Mouse (Mus musculus) adrenal gland, adult (tissue): ENCODE measurements around the gene Eefsec.

Experiments used
- DNase-seq, 2 experiments: peaks; one replicate each; pipeline ENCODE4 v3.0.0; 2022 to 2023; ENCODE audit warnings: low spot score in 1 of 2; ENCODE audit not compliant: inconsistent age in 2 of 2

The Eefsec gene

DNA sequence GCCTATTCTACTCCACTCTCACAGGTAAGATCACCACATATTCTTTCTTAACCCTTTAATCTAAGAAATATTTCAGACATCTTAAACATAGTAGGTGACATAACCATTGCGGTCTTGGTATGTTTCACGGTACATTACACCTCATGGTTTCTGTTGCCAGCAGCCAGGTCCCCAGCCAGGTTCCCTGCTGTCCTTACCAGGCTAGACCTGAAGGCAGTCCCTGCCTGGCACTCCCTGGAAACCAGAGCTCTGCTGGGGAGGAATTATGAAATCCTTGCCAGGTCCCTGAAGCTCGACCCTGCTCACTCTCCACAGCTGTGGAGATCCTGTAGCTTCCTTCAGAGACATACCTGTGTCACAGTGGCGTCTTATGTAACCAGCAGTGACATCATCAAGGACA lies 230.1 kb downstream of the Eefsec start:
- DNase-seq: no peak

DNA sequence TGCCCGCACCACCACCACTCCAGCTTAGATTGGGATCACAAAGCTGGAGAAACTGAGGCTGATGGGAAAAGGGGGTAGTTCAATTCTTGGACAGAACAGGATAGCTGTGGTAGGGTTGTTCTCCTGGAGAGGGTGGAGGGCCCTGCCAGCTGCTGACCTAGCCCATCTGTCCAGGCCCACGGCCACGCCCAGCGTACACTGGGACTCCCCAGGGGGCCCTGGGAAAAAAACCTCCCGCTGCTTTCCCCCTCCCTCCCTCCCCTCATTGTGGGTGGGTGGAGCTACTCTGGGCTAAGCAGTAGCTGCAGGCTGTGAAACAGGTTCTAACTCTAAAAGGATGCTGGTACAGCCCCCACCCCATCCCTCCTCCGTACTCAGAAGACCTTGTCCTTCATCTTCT lies 230.5 kb downstream of the Eefsec start:
- DNase-seq: no peak

DNA sequence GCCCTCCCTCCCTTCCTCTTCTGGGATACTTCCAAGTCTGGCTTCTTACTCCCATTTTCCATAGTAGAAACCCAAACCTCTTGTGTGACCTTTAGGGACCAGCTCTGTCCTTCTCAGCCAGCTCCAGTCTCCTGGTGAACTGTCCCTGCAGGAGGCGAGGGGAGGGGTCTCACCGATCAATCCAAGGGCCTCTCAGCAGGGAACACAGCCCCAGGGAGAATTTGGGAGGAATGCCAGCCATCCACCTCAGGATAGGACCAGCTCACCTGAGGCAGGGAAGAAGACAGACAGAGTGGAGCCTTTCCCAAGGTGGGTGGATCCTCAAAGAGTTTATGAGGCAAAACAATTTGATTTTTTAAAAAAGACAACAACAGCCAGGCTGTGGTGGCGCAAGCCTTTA lies 236.2 kb downstream of the Eefsec start:
- DNase-seq: no peak

DNA sequence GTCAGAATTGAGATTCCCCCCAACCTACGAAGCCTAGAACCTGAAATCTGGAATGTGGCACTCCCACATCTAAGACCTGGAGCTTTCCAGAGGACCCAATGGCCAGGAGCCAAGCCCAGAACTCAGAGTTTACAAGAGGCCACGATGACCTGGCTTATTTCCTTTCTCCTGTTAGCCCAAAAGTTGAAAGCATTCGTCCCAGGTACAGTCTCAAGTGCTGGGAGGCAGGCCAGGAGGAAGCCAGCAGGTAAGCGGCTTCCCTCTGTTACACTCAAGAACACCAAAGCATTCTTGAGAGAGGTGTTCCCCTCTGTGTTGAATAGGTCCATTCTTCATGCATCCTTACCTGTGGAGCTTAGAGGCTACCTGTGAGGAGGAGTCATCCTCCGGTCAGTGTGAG lies 236.9 kb downstream of the Eefsec start:
- no peak for DNase-seq

DNA sequence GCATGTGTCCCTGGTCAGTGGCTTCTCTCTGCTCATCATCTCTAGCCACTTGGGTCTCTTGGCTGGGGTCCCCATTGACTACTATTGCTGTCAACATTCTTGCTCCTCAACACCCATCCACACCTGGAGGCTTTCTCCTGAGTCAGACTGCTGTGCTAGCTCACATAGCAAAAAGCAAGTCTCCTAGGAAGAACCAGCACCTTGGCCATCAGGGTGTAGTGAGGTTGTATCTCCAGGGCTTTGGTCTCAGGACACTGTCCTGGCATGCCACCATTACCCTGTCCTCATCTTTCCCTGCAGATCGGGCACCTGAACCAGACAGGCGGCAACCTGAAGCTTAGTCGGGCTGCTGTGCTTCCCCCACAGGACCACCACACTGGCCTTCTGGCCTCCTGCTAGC lies 238.0 kb downstream of the Eefsec start:
- no peak for DNase-seq

DNA sequence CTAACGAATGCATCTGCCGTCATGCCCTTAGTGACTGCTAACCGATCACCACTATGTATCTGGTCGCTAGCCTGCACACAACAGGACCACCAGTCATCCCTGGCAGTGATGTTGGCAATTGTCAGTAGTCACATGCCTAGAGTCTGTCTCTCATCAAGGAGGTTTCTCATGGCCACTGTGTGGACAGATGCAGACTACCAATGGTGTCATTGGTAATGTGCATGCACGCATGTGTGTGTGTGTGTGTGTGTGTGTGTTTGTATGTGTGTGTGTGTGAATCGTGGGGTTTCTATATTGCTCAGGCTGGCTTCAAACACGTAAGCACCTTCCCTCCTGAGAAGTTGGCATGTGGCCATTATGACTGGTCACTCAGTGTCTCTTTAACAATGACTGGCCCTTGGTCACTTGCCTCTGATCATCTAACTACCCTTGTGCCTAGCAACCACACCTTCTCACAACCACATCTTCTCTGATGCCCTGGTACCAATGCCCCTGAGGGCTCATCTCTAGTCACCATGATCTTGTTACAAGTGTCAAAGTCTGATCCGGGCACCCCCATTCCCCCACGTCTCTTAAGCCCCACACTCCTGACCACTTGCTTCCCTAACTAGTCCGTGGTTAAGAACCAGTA lies 238.8 kb downstream of the Eefsec start:
- no peak for DNase-seq
